Mouse (Mus musculus) G1E (cell line): ENCODE data around the gene Kcnk15. TPM values are rescaled to one million over a fixed set of nuclear protein-coding genes. Genes with fewer than 3 reads are reported as not detected.

Source experiments
- ATAC-seq: 2 replicates; pipeline ENCODE4 v1.8.0; 2016; ENCODE audit warnings: mild to moderate bottlenecking; ENCODE audit not compliant: insufficient number of reproducible peaks, poor library complexity, low FRiP score, severe bottlenecking; ENCODE audit errors: extremely low read depth
- DNase-seq: peaks from one replicate; pipeline ENCODE4 v3.0.0; 2012; ENCODE audit warnings: low spot score
- H3K27me3 ChIP-seq: 2 replicates; pipeline ENCODE4 v1.6.1; 2012; ENCODE audit warnings: mild to moderate bottlenecking, low read length, inconsistent platforms; ENCODE audit not compliant: insufficient read depth
- H3K36me3 ChIP-seq: replicated peaks from 2 replicates; pipeline ENCODE3; 2012; ENCODE audit warnings: mild to moderate bottlenecking, inconsistent platforms
- H3K4me1 ChIP-seq: 2 replicates; pipeline ENCODE4 v1.6.1; 2012; ENCODE audit warnings: low read depth, low read length, inconsistent platforms, mixed read lengths; ENCODE audit not compliant: insufficient read depth
- H3K4me3 ChIP-seq: 2 replicates; pipeline ENCODE4 v1.5.1; 2012; ENCODE audit warnings: low read depth, mild to moderate bottlenecking, inconsistent platforms, low read length, moderate library complexity, mixed read lengths
- H3K9me3 ChIP-seq: replicated peaks from 2 replicates; pipeline ENCODE4 v1.6.1; 2012; ENCODE audit warnings: inconsistent platforms
- CTCF ChIP-seq: IDR thresholded peaks from 2 replicates; pipeline ENCODE4 v1.5.1; 2012; ENCODE audit warnings: low read depth, low read length, inconsistent platforms, mixed read lengths
- GATA1 ChIP-seq: IDR thresholded peaks from 2 replicates; pipeline ENCODE4 v1.6.1; 2012; ENCODE audit warnings: borderline replicate concordance, low read length, inconsistent platforms, mixed read lengths
- GATA2 ChIP-seq: IDR thresholded peaks from 2 replicates; pipeline ENCODE4 v1.6.1; 2012; ENCODE audit warnings: low read depth, low read length, inconsistent platforms, borderline replicate concordance
- POLR2AphosphoS5 ChIP-seq: IDR thresholded peaks from 2 replicates; pipeline ENCODE4 v1.6.1; 2012; ENCODE audit warnings: low read depth, low read length, inconsistent platforms; ENCODE audit not compliant: insufficient replicate concordance
- TAL1 ChIP-seq: conservative IDR thresholded peaks from 2 replicates; pipeline ENCODE4 v1.6.1; 2012; ENCODE audit warnings: low read depth, low read length, inconsistent platforms, mixed read lengths
- polyA plus RNA-seq: library from polyadenylated mRNA; stranded (reverse); fragments of >175 nt; gene quantifications from 2 replicates; pipeline ENCODE4 v1.2.3, GENCODE M21; 2012
- total RNA-seq, 2 experiments: library from RNA; stranded (forward) in 1 of 2; stranded (reverse) in 1 of 2; fragments of 200-1000 nt in 1 of 2; fragments of >200 nt in 1 of 2; fragmentation: Nextera tagmentation in 1 of 2; gene quantifications; 2 replicates each; pipeline ENCODE4 v1.2.3; 2014 to 2017

Kcnk15 gene
- total RNA-seq (2014; fragmentation: Nextera tagmentation), result not detected in 2 replicates
- total RNA-seq (2017), result not detected in 2 replicates
- polyA plus RNA-seq, result not detected in 2 replicates

GRCm38 (mm10) chr2:163853461-163853901, at the start of gene Kcnk15:
Kcnk15 (plus strand) TSS chr2:163853651.
- ATAC-seq, result no peak
- TF ChIP-seq GATA2 (no peak), POLR2AphosphoS5 (no peak), GATA1 (no peak), TAL1 (no peak), CTCF (no peak)
- Histone ChIP-seq H3K36me3 (no peaks in the 10 kb centered on the region), H3K27me3 (peaks cover 4% of the 10 kb centered on the region; the same call in 1 of the 2 replicates), H3K4me1 (no peaks in the 10 kb centered on the region), H3K4me3 (no peak within 1 kb of the TSS), H3K9me3 (no peaks in the 10 kb centered on the region)
- no peak for DNase-seq

GRCm38 (mm10) chr2:163803838-163804237, 49.6 kb upstream of the Kcnk15 start:
- Histone ChIP-seq H3K4me3 (no peak overlapping the region), H3K4me1 (no peaks in the 10 kb centered on the region), H3K27me3 (peaks cover 3% of the 10 kb centered on the region; the same call in 1 of the 2 replicates), H3K9me3 (no peaks in the 10 kb centered on the region), H3K36me3 (no peaks in the 10 kb centered on the region)
- DNase-seq (no peak), ATAC-seq (no peak)
- TF ChIP-seq TAL1 (no peak), GATA1 (no peak), POLR2AphosphoS5 (no peak), CTCF (no peak), GATA2 (no peak)

DNA sequence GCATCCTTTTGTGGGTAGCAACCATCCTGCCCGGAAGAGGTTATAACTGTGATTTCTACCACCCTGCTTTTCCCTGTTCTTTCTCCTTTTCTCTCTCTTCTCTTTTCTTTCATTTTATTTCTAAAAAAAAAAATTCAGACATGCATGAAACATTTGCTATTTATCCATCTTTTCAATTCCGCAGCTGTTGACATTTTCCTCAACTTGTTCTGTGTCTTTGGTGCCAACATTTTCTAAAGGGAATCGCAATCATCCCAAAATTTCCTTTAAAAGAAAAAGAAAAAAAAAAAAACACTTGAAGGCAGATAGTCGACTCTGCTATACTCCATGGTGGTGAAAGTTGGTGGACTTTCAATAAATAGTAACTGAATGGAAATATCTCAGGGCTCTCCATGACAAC, 44.3 kb upstream of the Kcnk15 start:
- no peak overlapping the region for H3K4me3 ChIP-seq
- ATAC-seq (no peak), DNase-seq (no peak)
- H3K27me3 ChIP-seq, result peaks cover 2% of the 10 kb centered on the region; the same call in 1 of the 2 replicates
- TF ChIP-seq TAL1, result no peak
- TF ChIP-seq GATA2, result no peak
- TF ChIP-seq POLR2AphosphoS5, result no peak
- no peak for TF ChIP-seq GATA1
- TF ChIP-seq CTCF, result no peak
- no peaks in the 10 kb centered on the region for H3K4me1 ChIP-seq
- no peaks in the 10 kb centered on the region for H3K36me3 ChIP-seq
- no peaks in the 10 kb centered on the region for H3K9me3 ChIP-seq

DNA sequence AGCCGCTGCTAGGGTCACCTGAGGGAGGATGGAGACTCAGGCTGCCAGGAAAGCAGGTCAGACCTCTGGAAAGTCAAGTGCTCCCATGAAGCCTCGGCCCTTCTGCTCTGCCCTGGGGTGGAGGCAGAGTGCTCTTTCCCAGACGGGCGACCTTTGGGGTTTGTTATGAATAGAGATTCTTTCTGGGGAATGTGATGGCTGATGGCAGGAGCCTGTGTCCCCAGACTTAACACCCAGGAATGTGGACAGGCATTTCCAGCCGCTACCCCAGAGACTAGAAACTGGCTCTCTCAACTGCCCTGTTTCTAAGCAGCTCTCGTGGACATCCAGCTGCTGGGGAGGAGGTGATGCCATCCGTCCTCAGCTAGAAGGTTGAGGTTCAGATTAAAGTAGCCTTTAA, 43.7 kb upstream of the Kcnk15 start:
- H3K4me1 ChIP-seq, result no peaks in the 10 kb centered on the region
- TF ChIP-seq GATA2 (no peak), TAL1 (no peak), GATA1 (no peak), CTCF (no peak), POLR2AphosphoS5 (no peak)
- DNase-seq, result no peak
- H3K9me3 ChIP-seq, result no peaks in the 10 kb centered on the region
- H3K36me3 ChIP-seq, result no peaks in the 10 kb centered on the region
- no peak for ATAC-seq
- no peak overlapping the region for H3K4me3 ChIP-seq
- H3K27me3 ChIP-seq, result peaks cover 2% of the 10 kb centered on the region; the same call in 1 of the 2 replicates

GRCm38 (mm10) chr2:163813077-163813476, 40.4 kb upstream of the Kcnk15 start:
- ATAC-seq, result no peak
- Histone ChIP-seq H3K36me3 (no peaks in the 10 kb centered on the region), H3K4me1 (no peaks in the 10 kb centered on the region), H3K27me3 (peaks cover 4% of the 10 kb centered on the region; the same call in 1 of the 2 replicates), H3K9me3 (no peaks in the 10 kb centered on the region), H3K4me3 (no peak overlapping the region)
- no peak for DNase-seq
- no peak for TF ChIP-seq CTCF

- Histone ChIP-seq H3K36me3 (no peaks in the 10 kb centered on the region), H3K9me3 (no peaks in the 10 kb centered on the region), H3K27me3 (0 out of 2 replicates have a peak, but pooled peaks cover 2% of the 10 kb centered on the region), H3K4me1 (no peaks in the 10 kb centered on the region), H3K4me3 (no peak overlapping the region)
- no peak for ATAC-seq
- DNase-seq, result no peak
- TF ChIP-seq GATA1, result no peak
- TF ChIP-seq TAL1, result no peak
- no peak for TF ChIP-seq POLR2AphosphoS5
- no peak for TF ChIP-seq GATA2
- no peak for TF ChIP-seq CTCF
These were observed 38.5 kb upstream of the Kcnk15 start for GRCm38 (mm10) chr2:163814739-163815465.

DNA sequence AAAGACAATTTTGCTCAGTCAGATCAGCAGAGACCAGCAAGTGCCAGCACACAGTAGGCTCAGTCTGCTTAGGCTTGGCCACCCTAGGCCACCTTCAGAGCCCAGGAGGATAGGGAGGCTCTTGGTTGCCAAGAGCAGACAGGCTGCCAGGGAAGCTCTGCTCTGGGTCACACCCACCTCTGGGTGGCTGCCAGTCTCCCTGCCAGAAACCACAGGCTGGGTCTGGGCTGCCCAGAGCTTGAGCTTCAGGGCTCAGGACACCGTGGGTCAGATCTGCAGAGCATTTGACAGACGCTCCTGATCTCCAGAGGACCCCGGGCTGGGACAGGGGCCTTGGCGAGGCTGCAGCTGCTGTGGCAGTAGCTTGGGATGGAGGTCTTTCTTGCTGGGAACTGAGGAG, 32.8 kb upstream of the Kcnk15 start, which contains the start of gene Ccn5:
Ccn5 (plus strand) TSS at position 255 of the 400 bp plus-strand sequence.
- H3K27me3 ChIP-seq, result peaks cover 5% of the 10 kb centered on the region; the same call in 1 of the 2 replicates
- no peak for ATAC-seq
- TF ChIP-seq GATA2 (no peak), TAL1 (no peak), CTCF (no peak), GATA1 (no peak), POLR2AphosphoS5 (no peak)

More for the DNA sequence above, 32.8 kb upstream of the Kcnk15 start, which contains the start of gene Ccn5:
- no peak for DNase-seq
- Histone ChIP-seq H3K36me3 (no peaks in the 10 kb centered on the region), H3K9me3 (no peaks in the 10 kb centered on the region), H3K4me1 (no peaks in the 10 kb centered on the region), H3K4me3 (no peak within 1 kb of the TSS)
